Mouse (Mus musculus) kidney, postnatal 0 days (tissue): Measurements from ENCODE around the gene Hist1h3b. TPM values are rescaled to one million over a fixed set of nuclear protein-coding genes. Genes with fewer than 3 reads are reported as not detected.

Experiments used
- ATAC-seq: fragments of 200-750 bp; cut with Nextera tagmentation; replicated peaks from 2 replicates; pipeline ENCODE4 v1.8.0; 2017; ENCODE audit warnings: low read depth, moderate number of reproducible peaks, moderate TSS enrichment, moderate library complexity; ENCODE audit not compliant: low FRiP score
- DNase-seq: peaks from one replicate; pipeline ENCODE4 v3.0.0-alpha.2; 2016; ENCODE audit warnings: low spot score
- H3K27ac ChIP-seq: fragments of 300-500 bp; sonication (generic); 2 replicates; pipeline ENCODE4 v1.5.1; 2014; ENCODE audit warnings: mild to moderate bottlenecking
- H3K27me3 ChIP-seq: fragments of 300-500 bp; sonication (generic); 2 replicates; pipeline ENCODE4 v1.6.1; 2014; ENCODE audit warnings: low read length, mixed read lengths; ENCODE audit not compliant: insufficient read depth
- H3K36me3 ChIP-seq: fragments of 300-500 bp; sonication (generic); 2 replicates; pipeline ENCODE4 v1.6.1; 2014; ENCODE audit warnings: low read length, mixed read lengths; ENCODE audit not compliant: insufficient read depth
- H3K4me1 ChIP-seq: fragments of 300-500 bp; sonication (generic); replicated peaks from 2 replicates; pipeline ENCODE4 v1.6.1; 2014; ENCODE audit warnings: antibody characterized with exemption, low read length, mixed read lengths; ENCODE audit not compliant: insufficient read depth
- H3K4me2 ChIP-seq: fragments of 300-500 bp; sonication (generic); 2 replicates; pipeline ENCODE4 v1.6.1; 2014; ENCODE audit warnings: mild to moderate bottlenecking, low read length, moderate library complexity, mixed read lengths
- H3K4me3 ChIP-seq: fragments of 300-500 bp; sonication (generic); replicated peaks from 2 replicates; pipeline ENCODE4 v1.5.1; 2014; ENCODE audit warnings: low read depth, low read length
- H3K9ac ChIP-seq: fragments of 300-500 bp; sonication (generic); 2 replicates; pipeline ENCODE4 v1.6.1; 2014; ENCODE audit warnings: low read depth, low read length
- H3K9me3 ChIP-seq: fragments of 300-500 bp; sonication (generic); replicated peaks from 2 replicates; pipeline ENCODE4 v1.6.1; 2016; ENCODE audit warnings: low read length, inconsistent platforms, mixed read lengths
- CTCF ChIP-seq: IDR thresholded peaks from 2 replicates; pipeline ENCODE4 v1.5.1; 2016; ENCODE audit warnings: antibody characterized with exemption, low read depth, mild to moderate bottlenecking, moderate library complexity
- WGBS: fragments of 180-500 bp; shearing (Covaris S2); extraction: QIAGEN DNeasy Blood & Tissue Kit; methylation state at CpG from one replicate; pipeline ENCODE4 v1.1.7; 2014; 5-methylcytosine and 5-hydroxymethylcytosine counted together
- polyA plus RNA-seq: library from polyadenylated mRNA; unstranded; fragments of >200 nt; fragmentation: Nextera tagmentation; extraction: Ambion mirVana; gene quantifications from 2 replicates; pipeline ENCODE4 v1.2.1, GENCODE M21; 2015

Hist1h3b gene
- polyA plus RNA-seq, 1 experiment from 2014 or later, result 5.9 TPM

- Histone ChIP-seq H3K27me3 (no peaks in the 10 kb centered on the region), H3K4me3 (no peak overlapping the region), H3K36me3 (no peaks in the 10 kb centered on the region), H3K27ac (no peak overlapping the region), H3K9ac (no peak overlapping the region), H3K4me1 (no peaks in the 10 kb centered on the region), H3K9me3 (no peaks in the 10 kb centered on the region), H3K4me2 (no peak overlapping the region)
- DNase-seq, result no peak
- WGBS, result 60% methylated on average over 1 of the region's 1 CpGs
- ATAC-seq, result no peak
- TF ChIP-seq CTCF, result no peak
Measured at GRCm38 (mm10) chr13:23725213-23725612, 26.9 kb upstream of the Hist1h3b start.

- Histone ChIP-seq H3K9ac (no peak overlapping the region), H3K4me2 (no peak overlapping the region), H3K27me3 (no peaks in the 10 kb centered on the region), H3K4me3 (no peak overlapping the region), H3K36me3 (no peaks in the 10 kb centered on the region), H3K27ac (no peak overlapping the region), H3K4me1 (no peaks in the 10 kb centered on the region), H3K9me3 (no peaks in the 10 kb centered on the region)
- no peak for TF ChIP-seq CTCF
- no peak for DNase-seq
- no peak for ATAC-seq
- WGBS, result 92% methylated on average over 18 of the region's 18 CpGs
Measured at GRCm38 (mm10) chr13:23728472-23729191, 23.4 kb upstream of the Hist1h3b start.

DNA sequence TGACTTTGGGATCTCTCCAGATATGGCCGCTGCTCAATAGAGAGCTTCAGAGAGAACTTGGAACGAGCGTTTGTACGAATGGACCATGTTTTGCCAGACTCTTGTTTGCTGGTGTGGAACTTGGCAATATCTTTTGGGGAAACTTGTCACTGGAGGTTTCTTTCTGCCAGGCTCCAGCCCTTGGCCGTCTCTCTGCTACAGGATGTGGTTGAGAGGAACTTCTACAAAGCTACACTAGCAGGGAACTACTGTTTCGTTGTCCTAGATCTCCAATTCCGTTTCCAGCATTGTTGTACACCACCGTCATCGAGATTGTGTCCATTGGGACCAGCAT lies 22.9 kb upstream of the Hist1h3b start:
- Histone ChIP-seq H3K4me3 (no peak overlapping the region), H3K4me1 (no peaks in the 10 kb centered on the region), H3K4me2 (no peak overlapping the region), H3K9ac (no peak overlapping the region), H3K27me3 (no peaks in the 10 kb centered on the region), H3K9me3 (no peaks in the 10 kb centered on the region), H3K36me3 (no peaks in the 10 kb centered on the region), H3K27ac (no peak overlapping the region)
- 91% methylated on average over 9 of the region's 9 CpGs for WGBS
- TF ChIP-seq CTCF, result no peak
- no peak for ATAC-seq
- DNase-seq, result no peak

DNA sequence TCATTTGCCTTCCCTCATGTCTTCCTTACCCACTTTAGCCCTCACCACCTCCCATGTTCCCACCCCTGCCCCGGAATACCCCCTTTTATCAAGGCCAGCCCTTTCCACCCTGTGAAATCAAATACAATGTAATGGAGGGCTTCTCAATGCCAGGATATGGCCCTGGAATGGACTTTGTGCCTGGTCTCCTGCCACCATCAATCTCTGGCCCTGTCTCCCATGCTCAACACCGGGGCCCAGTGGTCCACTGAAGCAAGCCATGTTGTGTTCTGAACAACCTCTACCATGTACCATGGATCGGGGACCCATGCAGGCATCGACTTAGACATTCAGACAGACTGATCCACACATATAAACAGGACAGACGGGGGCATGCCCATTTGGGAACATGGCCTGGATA lies 22.4 kb upstream of the Hist1h3b start:
- H3K9ac ChIP-seq, result no peak overlapping the region
- ATAC-seq (no peak), DNase-seq (no peak)
- H3K27ac ChIP-seq, result no peak overlapping the region
- no peaks in the 10 kb centered on the region for H3K4me1 ChIP-seq
- H3K4me3 ChIP-seq, result no peak overlapping the region
- WGBS, result 95% methylated on average over 5 of the region's 5 CpGs
- H3K4me2 ChIP-seq, result no peak overlapping the region
- H3K36me3 ChIP-seq, result no peaks in the 10 kb centered on the region
- TF ChIP-seq CTCF, result no peak
- H3K27me3 ChIP-seq, result no peaks in the 10 kb centered on the region
- H3K9me3 ChIP-seq, result no peaks in the 10 kb centered on the region

- Histone ChIP-seq H3K9ac (no peak overlapping the region), H3K27me3 (no peaks in the 10 kb centered on the region), H3K36me3 (no peaks in the 10 kb centered on the region), H3K4me2 (no peak overlapping the region), H3K27ac (no peak overlapping the region), H3K9me3 (no peaks in the 10 kb centered on the region), H3K4me1 (no peaks in the 10 kb centered on the region), H3K4me3 (no peak overlapping the region)
- ATAC-seq (peak; percentile 79), DNase-seq (peak; percentile 73)
- no peak for TF ChIP-seq CTCF
- WGBS, result 22% methylated on average over 8 of the region's 8 CpGs
Measured at GRCm38 (mm10) chr13:23730479-23730878, 21.6 kb upstream of the Hist1h3b start.

DNA sequence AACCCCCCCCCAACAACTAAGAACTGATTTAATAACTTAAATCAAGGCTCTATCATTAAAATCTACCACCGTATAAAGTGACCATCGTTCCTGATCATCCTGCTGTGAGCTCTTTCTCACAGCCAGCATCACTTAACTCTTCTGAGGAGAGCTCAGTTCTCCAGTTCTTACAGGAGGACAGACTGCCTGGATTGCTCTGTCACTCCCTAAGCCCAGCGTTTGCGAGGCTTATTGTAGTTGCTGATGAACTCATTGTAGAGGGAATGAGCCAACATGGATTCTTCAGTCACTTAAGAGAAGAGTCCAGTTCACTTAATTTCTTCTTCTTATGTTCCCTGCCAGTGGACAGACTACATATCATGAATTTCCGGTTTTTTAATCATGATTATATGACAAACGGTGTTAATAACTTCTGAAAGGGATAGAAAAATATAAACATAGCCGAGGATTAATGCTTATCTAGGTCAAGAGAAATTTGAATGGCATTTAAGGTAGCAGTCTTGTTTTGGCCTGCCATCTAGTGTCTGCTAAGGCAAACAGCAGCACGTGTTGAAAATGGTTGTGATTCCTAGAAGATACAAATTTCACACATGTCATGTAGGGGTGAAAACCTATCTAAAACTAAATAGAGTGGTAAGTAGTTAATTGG lies 19.8 kb upstream of the Hist1h3b start:
- Histone ChIP-seq H3K27me3 (no peaks in the 10 kb centered on the region), H3K9me3 (no peaks in the 10 kb centered on the region), H3K4me3 (no peak overlapping the region), H3K4me2 (no peak overlapping the region), H3K9ac (no peak overlapping the region), H3K27ac (no peak overlapping the region), H3K36me3 (no peaks in the 10 kb centered on the region), H3K4me1 (no peaks in the 10 kb centered on the region)
- TF ChIP-seq CTCF, result peak; percentile 94
- no peak for ATAC-seq
- 21% methylated on average over 8 of the region's 8 CpGs for WGBS
- peak; percentile 85 for DNase-seq
